Mouse (Mus musculus): ENCODE results near the gene Kcmf1.

The Kcmf1 gene

GRCm38 (mm10) chr6:72899201-72899780 is 488 bp downstream of the Kcmf1 start:
- DNase-seq (ENCODE audit: low read depth, low spot score) = no peak

GRCm38 (mm10) chr6:72898244-72899200 is 1.3 kb downstream of the Kcmf1 start:
- DNase-seq (ENCODE audit: low read depth, low spot score) = peak; percentile 70

GRCm38 (mm10) chr6:72895000-72895399 is 4.8 kb downstream of the Kcmf1 start:
- no peak for DNase-seq (ENCODE audit: low read depth, low spot score)

- DNase-seq (ENCODE audit: low read depth, low spot score) = no peak
Observed at GRCm38 (mm10) chr6:72891238-72891637, 8.5 kb downstream of the Kcmf1 start.

- DNase-seq (ENCODE audit: low read depth, low spot score) = no peak
Observed at GRCm38 (mm10) chr6:72888655-72889054, 11.1 kb downstream of the Kcmf1 start.

- DNase-seq (ENCODE audit: low read depth, low spot score) = no peak
Observed at GRCm38 (mm10) chr6:72885268-72885667, 14.5 kb downstream of the Kcmf1 start.

GRCm38 (mm10) chr6:72884767-72885166 is 15.0 kb downstream of the Kcmf1 start:
- DNase-seq (ENCODE audit: low read depth, low spot score) = no peak

- no peak for DNase-seq (ENCODE audit: low read depth, low spot score)
Observed at GRCm38 (mm10) chr6:72882661-72883458, 16.9 kb downstream of the Kcmf1 start.

GRCm38 (mm10) chr6:72882222-72882621 is 17.6 kb downstream of the Kcmf1 start:
- DNase-seq (ENCODE audit: low read depth, low spot score) = no peak

- no peak for DNase-seq (ENCODE audit: low read depth, low spot score)
Observed at GRCm38 (mm10) chr6:72881619-72881979, 18.2 kb downstream of the Kcmf1 start.

GRCm38 (mm10) chr6:72880913-72881618 is 18.7 kb downstream of the Kcmf1 start:
- DNase-seq (ENCODE audit: low read depth, low spot score) = no peak

- no peak for DNase-seq (ENCODE audit: low read depth, low spot score)
Observed at GRCm38 (mm10) chr6:72876629-72877028, 23.1 kb downstream of the Kcmf1 start.

- DNase-seq (ENCODE audit: low read depth, low spot score) = no peak
Observed at GRCm38 (mm10) chr6:72873338-72873737, 26.4 kb downstream of the Kcmf1 start.

- no peak for DNase-seq (ENCODE audit: low read depth, low spot score)
Observed at GRCm38 (mm10) chr6:72872276-72872675, 27.5 kb downstream of the Kcmf1 start.

GRCm38 (mm10) chr6:72869601-72870000 is 30.2 kb downstream of the Kcmf1 start:
- DNase-seq (ENCODE audit: low read depth, low spot score) = no peak

- DNase-seq (ENCODE audit: low read depth, low spot score) = no peak
Observed at GRCm38 (mm10) chr6:72868688-72869087, 31.1 kb downstream of the Kcmf1 start.

- no peak for DNase-seq (ENCODE audit: low read depth, low spot score)
Observed at GRCm38 (mm10) chr6:72867746-72868145, 32.0 kb downstream of the Kcmf1 start.

- no peak for DNase-seq (ENCODE audit: low read depth, low spot score)
Observed at GRCm38 (mm10) chr6:72866232-72866631, 33.5 kb downstream of the Kcmf1 start.

- peak; percentile 44 for DNase-seq (ENCODE audit: low read depth, low spot score)
Observed at GRCm38 (mm10) chr6:72862686-72863085, 37.1 kb downstream of the Kcmf1 start.

GRCm38 (mm10) chr6:72854256-72854655 is 45.5 kb downstream of the Kcmf1 start:
- peak; percentile 60 for DNase-seq (ENCODE audit: low read depth, low spot score)

- no peak for DNase-seq (ENCODE audit: low read depth, low spot score)
Observed at GRCm38 (mm10) chr6:72852180-72852579, 47.6 kb downstream of the Kcmf1 start.

GRCm38 (mm10) chr6:72851633-72852032 is 48.1 kb downstream of the Kcmf1 start:
- peak; percentile 82 for DNase-seq (ENCODE audit: low read depth, low spot score)
